40 mouse cellular contexts compared by ENCODE assay signal in genomic region chr6:32060641-32061040, GRCm38 (mm10). TPM values are rescaled to one million over a fixed set of nuclear protein-coding genes. Genes with fewer than 3 reads are reported as not detected.
"Had no signal": no experiment of that assay in that cellular context is flagged by ENCODE, and none has a peak within 500 bp of the region (broad histone marks: within the 10 kb centered on the region; RNA-seq: fewer than 3 reads in every experiment).

No protein-coding gene starts in this region.

- H3K27ac ChIP-seq: hindbrain, embryonic 13.5 days; hindbrain, embryonic 15.5 days; hindbrain, postnatal 0 days; kidney, embryonic 15.5 days; kidney, postnatal 0 days; limb, embryonic 13.5 days; limb, embryonic 15.5 days; liver, embryonic 12.5 days; liver, embryonic 14.5 days had no signal

- DNase-seq: gastrocnemius, postnatal 14 days; gastrocnemius, postnatal 36 days; heart, adult 18-20 months; heart, postnatal 10 days; heart, postnatal 36 days; kidney, adult 11 months; kidney, adult 2 months; kidney, adult 9 months; kidney, postnatal 14 days; kidney, postnatal 36 days; layer of hippocampus, adult 9-11 months; layer of hippocampus, postnatal 36 days; left cerebral cortex, postnatal 4 days had no signal

- H3K4me1 ChIP-seq: heart, embryonic 12.5 days; hindbrain, embryonic 15.5 days; kidney, embryonic 15.5 days; limb, embryonic 13.5 days; limb, embryonic 15.5 days; liver, embryonic 12.5 days had no signal

- ATAC-seq: hindbrain, postnatal 0 days; intestine, embryonic 16.5 days; liver, embryonic 12.5 days had no signal

- H3K4me3 ChIP-seq: heart, embryonic 12.5 days; hindbrain, embryonic 13.5 days; hindbrain, embryonic 15.5 days; kidney, embryonic 15.5 days; limb, embryonic 13.5 days; limb, embryonic 15.5 days; liver, embryonic 12.5 days had no signal

- H3K4me2 ChIP-seq: heart, embryonic 12.5 days; hindbrain, embryonic 13.5 days; hindbrain, embryonic 15.5 days; kidney, embryonic 15.5 days; limb, embryonic 13.5 days; limb, embryonic 15.5 days; liver, embryonic 12.5 days had no signal

- H3K27me3 ChIP-seq: hindbrain, embryonic 13.5 days; hindbrain, embryonic 15.5 days; kidney, embryonic 15.5 days; limb, embryonic 13.5 days; limb, embryonic 15.5 days; liver, embryonic 12.5 days had no signal

- H3K36me3 ChIP-seq: heart, embryonic 12.5 days; hindbrain, embryonic 13.5 days; hindbrain, embryonic 15.5 days; kidney, embryonic 15.5 days; limb, embryonic 13.5 days; limb, embryonic 15.5 days; liver, embryonic 12.5 days had no signal

- H3K9me3 ChIP-seq: heart, embryonic 12.5 days; hindbrain, embryonic 13.5 days; hindbrain, embryonic 15.5 days; kidney, embryonic 15.5 days; limb, embryonic 13.5 days; limb, embryonic 15.5 days; liver, embryonic 12.5 days had no signal

- H3K9ac ChIP-seq: heart, embryonic 12.5 days; hindbrain, embryonic 13.5 days; hindbrain, embryonic 15.5 days; kidney, embryonic 15.5 days; limb, embryonic 13.5 days; limb, embryonic 15.5 days; liver, embryonic 12.5 days; liver, embryonic 14.5 days had no signal

RNA-seq across cellular contexts. Expression of gene 1700012A03Rik, which starts 10.6 kb away (rescaled TPM):
- total RNA-seq: gastrocnemius, adult 18-20 months; gastrocnemius, adult 8-10 months; gastrocnemius, postnatal 14 days; gastrocnemius, postnatal 36 days; heart, adult 18-20 months; heart, postnatal 10 days; heart, postnatal 36 days; hematopoietic stem cell, adult 5-6 weeks; hindbrain, postnatal 0 days; layer of hippocampus, adult 18-20 months; layer of hippocampus, adult 8-10 months; layer of hippocampus, postnatal 14 days; layer of hippocampus, postnatal 36 days; left cerebral cortex, adult 18-20 months; left cerebral cortex, adult 8-10 months; left cerebral cortex, postnatal 10 days; left cerebral cortex, postnatal 25 days; left cerebral cortex, postnatal 4 days; liver, adult 2 months had no signal
- polyA plus RNA-seq: heart, embryonic 12.5 days; heart, embryonic 14.5 days; heart, embryonic 16.5 days; hindbrain, embryonic 11.5 days; hindbrain, embryonic 13.5 days; hindbrain, embryonic 15.5 days; hindbrain, postnatal 0 days; intestine, embryonic 16.5 days; kidney, embryonic 15.5 days; kidney, postnatal 0 days; large intestine, adult 2 months; limb, embryonic 13.5 days; limb, embryonic 15.5 days; liver, adult 2 months; liver, embryonic 12.5 days; liver, embryonic 14.5 days; liver, embryonic 16.5 days had no signal
